Mouse (Mus musculus): Measurements from ENCODE around the gene Atp11b.
A peak's percentile ranks its signal among the peaks of the same experiment; 100 is the strongest.

The Atp11b gene

GRCm38 (mm10) chr3:35753825-35754767 lies at the start of gene Atp11b:
Gene Atp11b (plus strand): TSS chr3:35754106.
- DNase-seq (ENCODE audit: extremely low spot score, low spot score): peak; percentile 91

- no peak for DNase-seq (ENCODE audit: extremely low spot score, low spot score)
These were observed 49.6 kb upstream of the Atp11b start for GRCm38 (mm10) chr3:35704328-35704613.

- no peak for DNase-seq (ENCODE audit: extremely low spot score, low spot score)
These were observed 34.2 kb upstream of the Atp11b start for GRCm38 (mm10) chr3:35719531-35720205.

GRCm38 (mm10) chr3:35720801-35721200 lies 33.1 kb upstream of the Atp11b start:
- DNase-seq (ENCODE audit: extremely low spot score, low spot score): no peak

GRCm38 (mm10) chr3:35721818-35722446 lies 32.0 kb upstream of the Atp11b start:
- DNase-seq (ENCODE audit: extremely low spot score, low spot score): no peak

- no peak for DNase-seq (ENCODE audit: extremely low spot score, low spot score)
These were observed 31.1 kb upstream of the Atp11b start for GRCm38 (mm10) chr3:35722811-35723210.

- no peak for DNase-seq (ENCODE audit: extremely low spot score, low spot score)
These were observed 30.2 kb upstream of the Atp11b start for GRCm38 (mm10) chr3:35723586-35724322.

GRCm38 (mm10) chr3:35725096-35725495 lies 28.8 kb upstream of the Atp11b start:
- DNase-seq (ENCODE audit: extremely low spot score, low spot score): no peak

GRCm38 (mm10) chr3:35726936-35727335 lies 27.0 kb upstream of the Atp11b start:
- DNase-seq (ENCODE audit: extremely low spot score, low spot score): no peak

GRCm38 (mm10) chr3:35729490-35729889 lies 24.4 kb upstream of the Atp11b start:
- DNase-seq (ENCODE audit: extremely low spot score, low spot score): no peak

- no peak for DNase-seq (ENCODE audit: extremely low spot score, low spot score)
These were observed 21.7 kb upstream of the Atp11b start for GRCm38 (mm10) chr3:35731981-35732777.

GRCm38 (mm10) chr3:35732778-35733147 lies 21.1 kb upstream of the Atp11b start:
- no peak for DNase-seq (ENCODE audit: extremely low spot score, low spot score)

- no peak for DNase-seq (ENCODE audit: extremely low spot score, low spot score)
These were observed 19.4 kb upstream of the Atp11b start for GRCm38 (mm10) chr3:35734509-35734908.

- no peak for DNase-seq (ENCODE audit: extremely low spot score, low spot score)
These were observed 15.8 kb upstream of the Atp11b start for GRCm38 (mm10) chr3:35738071-35738470.

GRCm38 (mm10) chr3:35745010-35745409 lies 8.9 kb upstream of the Atp11b start:
- DNase-seq (ENCODE audit: extremely low spot score, low spot score): no peak

GRCm38 (mm10) chr3:35746840-35747456 lies 7.0 kb upstream of the Atp11b start:
- no peak for DNase-seq (ENCODE audit: extremely low spot score, low spot score)

GRCm38 (mm10) chr3:35750286-35750685 lies 3.6 kb upstream of the Atp11b start:
- DNase-seq (ENCODE audit: extremely low spot score, low spot score): no peak

- DNase-seq (ENCODE audit: extremely low spot score, low spot score): no peak
These were observed 2.2 kb upstream of the Atp11b start for GRCm38 (mm10) chr3:35751724-35752123.

GRCm38 (mm10) chr3:35762735-35763134 lies 8.8 kb downstream of the Atp11b start:
- DNase-seq (ENCODE audit: extremely low spot score, low spot score): no peak

All from neural tube, embryonic 10.5 days (tissue).